Mouse (Mus musculus) heart, embryonic 11.5 days (tissue): ENCODE measurements around the gene Zfp941. TPM values are rescaled to one million over a fixed set of nuclear protein-coding genes. Genes with fewer than 3 reads are reported as not detected.
"Not testable (repeated sequence)": the region's sequence is repeated elsewhere in the genome, so short reads cannot be mapped to it uniquely, and the experiment has no call there.

ENCODE experiments used
- ATAC-seq: fragments of 200-750 bp; cut with Nextera tagmentation; replicated peaks from 2 replicates; pipeline ENCODE4 v1.8.0; 2017; ENCODE audit warnings: moderate library complexity; ENCODE audit not compliant: insufficient number of reproducible peaks, low FRiP score, low TSS enrichment
- H3K27ac ChIP-seq: fragments of 300-500 bp; sonication (generic); 2 replicates; pipeline ENCODE4 v1.5.1; 2014; ENCODE audit warnings: mild to moderate bottlenecking, low read depth, low read length
- H3K27me3 ChIP-seq: fragments of 300-500 bp; sonication (generic); 2 replicates; pipeline ENCODE4 v1.6.1; 2014; ENCODE audit warnings: mild to moderate bottlenecking, low read length, mixed read lengths; ENCODE audit not compliant: control insufficient read depth, insufficient read depth
- H3K36me3 ChIP-seq: fragments of 300-500 bp; sonication (generic); 2 replicates; pipeline ENCODE4 v1.6.1; 2014; ENCODE audit warnings: mild to moderate bottlenecking, low read length, moderate library complexity, mixed read lengths; ENCODE audit not compliant: control insufficient read depth, insufficient read depth
- H3K4me1 ChIP-seq: fragments of 300-500 bp; sonication (generic); 2 replicates; pipeline ENCODE4 v1.6.1; 2014; ENCODE audit warnings: low read length; ENCODE audit not compliant: control insufficient read depth, insufficient read depth
- H3K4me2 ChIP-seq: fragments of 300-500 bp; sonication (generic); 2 replicates; pipeline ENCODE4 v1.6.1; 2014; ENCODE audit warnings: mild to moderate bottlenecking, moderate library complexity
- H3K4me3 ChIP-seq: fragments of 300-500 bp; sonication (generic); 2 replicates; pipeline ENCODE4 v1.5.1; 2014; ENCODE audit warnings: low read depth, low read length
- H3K9ac ChIP-seq: fragments of 300-500 bp; sonication (generic); 2 replicates; pipeline ENCODE4 v1.6.1; 2014; ENCODE audit warnings: mild to moderate bottlenecking, low read depth, low read length, moderate library complexity
- H3K9me3 ChIP-seq: fragments of 300-500 bp; sonication (generic); replicated peaks from 2 replicates; pipeline ENCODE4 v1.6.1; 2016; ENCODE audit warnings: low read length; ENCODE audit not compliant: control insufficient read depth
- WGBS: fragments of 180-500 bp; shearing (Covaris S2); extraction: QIAGEN DNeasy Blood & Tissue Kit; methylation state at CpG from one replicate; pipeline ENCODE4 v1.1.7; 2014; ENCODE audit not compliant: insufficient replicate concordance; 5-methylcytosine and 5-hydroxymethylcytosine counted together
- polyA plus RNA-seq: library from polyadenylated mRNA; unstranded; fragments of >200 nt; fragmentation: Nextera tagmentation; extraction: Ambion mirVana; gene quantifications from 2 replicates; pipeline ENCODE4 v1.2.1, GENCODE M21; 2014

Zfp941 gene
- polyA plus RNA-seq, 1 experiment from 2014 or later: 1.0 TPM

- Histone ChIP-seq H3K27ac (no peak overlapping the region), H3K9ac (no peak overlapping the region), H3K9me3 (no peaks in the 10 kb centered on the region), H3K4me3 (no peak overlapping the region), H3K27me3 (no peaks in the 10 kb centered on the region), H3K4me1 (no peaks in the 10 kb centered on the region), H3K4me2 (no peak overlapping the region), H3K36me3 (no peaks in the 10 kb centered on the region)
- no peak for ATAC-seq
- WGBS: 79% methylated on average over 4 of the region's 4 CpGs
Measured at GRCm38 (mm10) chr7:140780548-140780947, 41.4 kb downstream of the Zfp941 start.

- Histone ChIP-seq H3K9ac (no peak overlapping the region), H3K4me2 (no peak overlapping the region), H3K27me3 (no peaks in the 10 kb centered on the region), H3K4me1 (no peaks in the 10 kb centered on the region), H3K4me3 (no peak overlapping the region), H3K36me3 (no peaks in the 10 kb centered on the region), H3K9me3 (no peaks in the 10 kb centered on the region), H3K27ac (no peak overlapping the region)
- no peak for ATAC-seq
- 61% methylated on average over 12 of the region's 12 CpGs for WGBS
Measured at GRCm38 (mm10) chr7:140765888-140766739, 55.9 kb downstream of the Zfp941 start.

GRCm38 (mm10) chr7:140765391-140765790 is 56.6 kb downstream of the Zfp941 start:
- not testable (repeated sequence) for H3K4me3 ChIP-seq, ATAC-seq, H3K27me3 ChIP-seq, H3K36me3 ChIP-seq, H3K4me1 ChIP-seq, H3K27ac ChIP-seq, H3K9me3 ChIP-seq, H3K4me2 ChIP-seq, H3K9ac ChIP-seq
- 61% methylated on average over 1 of the region's 1 CpGs for whole genome bisulfite sequencing

GRCm38 (mm10) chr7:140763447-140764020 is 58.4 kb downstream of the Zfp941 start, which contains the start of gene Cyp2e1:
Gene Cyp2e1, plus strand, starts transcription at chr7:140763739.
- 79% methylated on average over 7 of the region's 7 CpGs for WGBS

GRCm38 (mm10) chr7:140760647-140761046 is 61.3 kb downstream of the Zfp941 start:
- no peaks in the 10 kb centered on the region for H3K4me1 ChIP-seq
- no peak overlapping the region for H3K9ac ChIP-seq
- H3K27me3 ChIP-seq: no peaks in the 10 kb centered on the region
- H3K4me3 ChIP-seq: no peak overlapping the region
- ATAC-seq: no peak
- H3K36me3 ChIP-seq: no peaks in the 10 kb centered on the region
- no peak overlapping the region for H3K4me2 ChIP-seq
- no peaks in the 10 kb centered on the region for H3K9me3 ChIP-seq
- H3K27ac ChIP-seq: no peak overlapping the region

More at GRCm38 (mm10) chr7:140763447-140764020, 58.4 kb downstream of the Zfp941 start, which contains the start of gene Cyp2e1:
- Histone ChIP-seq H3K9me3 (no peaks in the 10 kb centered on the region), H3K36me3 (no peaks in the 10 kb centered on the region), H3K9ac (no peak within 1 kb of the TSS), H3K27me3 (no peaks in the 10 kb centered on the region), H3K27ac (no peak within 1 kb of the TSS), H3K4me1 (no peaks in the 10 kb centered on the region), H3K4me2 (no peak within 1 kb of the TSS), H3K4me3 (no peak within 1 kb of the TSS)
- no peak for ATAC-seq

Other genes starting within 250 kb of the Zfp941 start
- gene Olfr46, start 220.9 kb downstream of the Zfp941 start, polyA plus RNA-seq: not detected in 2 replicates
- not detected in 2 replicates for gene Olfr61, start 193.2 kb downstream of the Zfp941 start, polyA plus RNA-seq
- gene Olfr53, start 175.7 kb downstream of the Zfp941 start, polyA plus RNA-seq: not detected in 2 replicates
- gene Olfr539, start 162.2 kb downstream of the Zfp941 start, polyA plus RNA-seq: not detected in 2 replicates
- not detected in 2 replicates for gene Olfr45, start 140.2 kb downstream of the Zfp941 start, polyA plus RNA-seq
- gene Olfr541, start 124.9 kb downstream of the Zfp941 start, polyA plus RNA-seq: not detected in 2 replicates
- not detected in 2 replicates for gene Cyp2e1, start 58.4 kb downstream of the Zfp941 start, polyA plus RNA-seq
- gene Syce1, start 34.3 kb downstream of the Zfp941 start, polyA plus RNA-seq: 0.25 and 0.70 TPM in 2 replicates
- gene Urah, start 12.8 kb upstream of the Zfp941 start, polyA plus RNA-seq: not detected in 2 replicates
- gene Scgb1c1, start 23.4 kb upstream of the Zfp941 start, polyA plus RNA-seq: not detected in 2 replicates
- not detected in 2 replicates for gene Odf3, start 25.6 kb upstream of the Zfp941 start, polyA plus RNA-seq
- not detected in 2 replicates for gene Gm45785, start 34.2 kb upstream of the Zfp941 start, polyA plus RNA-seq
- gene Ric8a, start 34.8 kb upstream of the Zfp941 start, polyA plus RNA-seq: 38.9 and 47.8 TPM in 2 replicates
- gene Bet1l, start 35.4 kb upstream of the Zfp941 start, polyA plus RNA-seq: 29.4 and 30.8 TPM in 2 replicates
- 102 and 139 TPM in 2 replicates for gene Psmd13, start 59.8 kb upstream of the Zfp941 start, polyA plus RNA-seq
- gene Sirt3, start 60.1 kb upstream of the Zfp941 start, polyA plus RNA-seq: 31.9 and 34.8 TPM in 2 replicates
- gene Cox8b, start 78.3 kb upstream of the Zfp941 start, polyA plus RNA-seq: 69.2 and 75.4 TPM in 2 replicates
- gene Nlrp6, start 98.7 kb upstream of the Zfp941 start, polyA plus RNA-seq: not detected in 2 replicates
- 11.1 and 12.0 TPM in 2 replicates for gene Pgghg, start 119.2 kb upstream of the Zfp941 start, polyA plus RNA-seq
- gene Ifitm5, start 128.1 kb upstream of the Zfp941 start, polyA plus RNA-seq: 0.34 TPM in 1 of 2 replicates, not detected in the other
- 0.46 TPM in 1 of 2 replicates, not detected in the other for gene Gm45717, start 133.8 kb upstream of the Zfp941 start, polyA plus RNA-seq
- 420 and 429 TPM in 2 replicates for gene Ifitm2, start 133.8 kb upstream of the Zfp941 start, polyA plus RNA-seq
- 4.8 and 7.6 TPM in 2 replicates for gene Ifitm1, start 145.0 kb upstream of the Zfp941 start, polyA plus RNA-seq
- gene Ifitm3, start 188.6 kb upstream of the Zfp941 start, polyA plus RNA-seq: 32.5 and 36.2 TPM in 2 replicates
- 0.26 TPM in 1 of 2 replicates, not detected in the other for gene Ifitm6, start 195.7 kb upstream of the Zfp941 start, polyA plus RNA-seq
- not detected in 2 replicates for gene Gm17387, start 207.0 kb upstream of the Zfp941 start, polyA plus RNA-seq
- gene B4galnt4, start 238.9 kb upstream of the Zfp941 start, polyA plus RNA-seq: 1.4 and 2.6 TPM in 2 replicates